20 mouse cellular contexts compared by ENCODE assay signal in genomic region chr1:87649958-87650474, GRCm38 (mm10). TPM values are rescaled to one million over a fixed set of nuclear protein-coding genes. Genes with fewer than 3 reads are reported as not detected.
DNase-seq lines count a peak whose midpoint lies in the region; ATAC-seq and TF ChIP-seq lines count a peak whose summit lies in the region.
"Had no signal": no experiment of that assay in that cellular context is flagged by ENCODE, and none has a peak within 500 bp of the region (broad histone marks: within the 10 kb centered on the region; RNA-seq: fewer than 3 reads in every experiment).

No protein-coding gene starts in this region.

- no peak for TF ChIP-seq CTCF in lung, postnatal 0 days (IDR thresholded peaks at IDR 0.05)
- TF ChIP-seq CTCF in bone marrow, adult 2 months (IDR thresholded peaks at IDR 0.05; ENCODE audit: control insufficient read depth, insufficient read depth, low read length), result no peak

- no peaks in the 10 kb centered on the region for H3K9me3 ChIP-seq in lung, postnatal 0 days (ENCODE audit: low read length)
- no peaks in the 10 kb centered on the region for H3K9me3 ChIP-seq in liver, embryonic 12.5 days (replicated peaks)
- H3K9me3 ChIP-seq in neural tube, embryonic 15.5 days (replicated peaks), result no peaks in the 10 kb centered on the region
- no peaks in the 10 kb centered on the region for H3K9me3 ChIP-seq in forebrain, embryonic 10.5 days
- H3K9me3 ChIP-seq: embryonic facial prominence, embryonic 13.5 days; forebrain, embryonic 13.5 days; limb, embryonic 13.5 days; midbrain, embryonic 13.5 days had no signal

- TF ChIP-seq POLR2A in bone marrow, adult 2 months (IDR thresholded peaks at IDR 0.05; ENCODE audit: borderline replicate concordance, control insufficient read depth, low read depth, low read length), result no peak

- no peak for ATAC-seq in lung, postnatal 0 days
- ATAC-seq in liver, embryonic 12.5 days, result no peak
- no peak for ATAC-seq in neural tube, embryonic 15.5 days (ENCODE audit: low FRiP score)
- ATAC-seq in monocyte, adult 5-6 weeks (replicated peaks; ENCODE audit: insufficient number of reproducible peaks, low FRiP score, low TSS enrichment, poor library complexity, severe bottlenecking), result no peak
- ATAC-seq: forebrain, embryonic 13.5 days; hindbrain, postnatal 0 days; midbrain, embryonic 13.5 days had no signal

- no peak overlapping the region for H3K4me3 ChIP-seq in lung, postnatal 0 days (ENCODE audit: low read depth, low read length)
- H3K4me3 ChIP-seq in bone marrow, adult 2 months (replicated peaks; ENCODE audit: control insufficient read depth, low read depth, low read length), result peak overlapping the region; percentile 14
- no peak overlapping the region for H3K4me3 ChIP-seq in liver, embryonic 12.5 days
- no peak overlapping the region for H3K4me3 ChIP-seq in macrophage (ENCODE audit: inconsistent target)
- no peak overlapping the region for H3K4me3 ChIP-seq in neural tube, embryonic 15.5 days (replicated peaks)
- H3K4me3 ChIP-seq in forebrain, embryonic 10.5 days, result no peak overlapping the region
- H3K4me3 ChIP-seq: embryonic facial prominence, embryonic 13.5 days; forebrain, embryonic 13.5 days; limb, embryonic 13.5 days; midbrain, embryonic 13.5 days; myocyte had no signal

- H3K4me2 ChIP-seq in lung, postnatal 0 days (replicated peaks; ENCODE audit: low read depth, low read length), result no peak overlapping the region
- peak overlapping the region; percentile 67 for H3K4me2 ChIP-seq in liver, embryonic 12.5 days
- no peak overlapping the region for H3K4me2 ChIP-seq in neural tube, embryonic 15.5 days
- H3K4me2 ChIP-seq: embryonic facial prominence, embryonic 13.5 days; forebrain, embryonic 13.5 days; heart, embryonic 11.5 days; limb, embryonic 13.5 days; lung, embryonic 14.5 days; midbrain, embryonic 13.5 days had no signal

- H3K36me3 ChIP-seq in lung, postnatal 0 days (ENCODE audit: insufficient read depth, low read length), result no peaks in the 10 kb centered on the region
- H3K36me3 ChIP-seq in liver, embryonic 12.5 days, result no peaks in the 10 kb centered on the region
- H3K36me3 ChIP-seq in macrophage (ENCODE audit: inconsistent target), result no peaks in the 10 kb centered on the region
- no peaks in the 10 kb centered on the region for H3K36me3 ChIP-seq in neural tube, embryonic 15.5 days
- no peaks in the 10 kb centered on the region for H3K36me3 ChIP-seq in forebrain, embryonic 10.5 days (replicated peaks)
- H3K36me3 ChIP-seq: embryonic facial prominence, embryonic 13.5 days; limb, embryonic 13.5 days; midbrain, embryonic 13.5 days had no signal

- H3K79me2 ChIP-seq in macrophage (ENCODE audit: inconsistent target), result peaks cover 97% of the 10 kb centered on the region

- H3K27ac ChIP-seq in lung, postnatal 0 days (ENCODE audit: low read length), result peak overlapping the region; percentile 83
- H3K27ac ChIP-seq in bone marrow, adult 2 months (ENCODE audit: control insufficient read depth, insufficient read depth, low read depth, low read length, poor library complexity), result peak overlapping the region; percentile 68
- H3K27ac ChIP-seq in liver, embryonic 12.5 days, result peak overlapping the region; percentile 87
- peak overlapping the region; percentile 73 for H3K27ac ChIP-seq in macrophage
- H3K27ac ChIP-seq in neural tube, embryonic 15.5 days (replicated peaks), result no peak overlapping the region
- no peak overlapping the region for H3K27ac ChIP-seq in forebrain, embryonic 10.5 days
- H3K27ac ChIP-seq: embryonic facial prominence, embryonic 13.5 days; forebrain, embryonic 13.5 days; hindbrain, postnatal 0 days; limb, embryonic 13.5 days; midbrain, embryonic 13.5 days had no signal

- H3K4me1 ChIP-seq in lung, postnatal 0 days (ENCODE audit: insufficient read depth, low read depth, low read length), result no peaks in the 10 kb centered on the region; the same call in 1 of the 2 replicates
- H3K4me1 ChIP-seq in bone marrow, adult 2 months (ENCODE audit: control insufficient read depth, insufficient read depth, low read length), result peaks cover 18% of the 10 kb centered on the region
- peaks cover 71% of the 10 kb centered on the region for H3K4me1 ChIP-seq in liver, embryonic 12.5 days
- no peaks in the 10 kb centered on the region for H3K4me1 ChIP-seq in neural tube, embryonic 15.5 days
- H3K4me1 ChIP-seq in forebrain, embryonic 10.5 days, result no peaks in the 10 kb centered on the region
- H3K4me1 ChIP-seq: embryonic facial prominence, embryonic 13.5 days; forebrain, embryonic 13.5 days; midbrain, embryonic 13.5 days had no signal

- no peak for DNase-seq in lung, postnatal 0 days (ENCODE audit: low spot score)
- no peak for DNase-seq in lung, postnatal 10 days
- no peak for DNase-seq in forebrain, embryonic 10.5 days (ENCODE audit: extremely low spot score, low spot score)
- DNase-seq: cerebellum, adult 18-20 months; cerebellum, postnatal 25 days; embryo, embryonic 11 days; layer of hippocampus, postnatal 36 days had no signal

- 83% methylated on average over 8 of the region's 8 CpGs for WGBS in lung, postnatal 0 days
- WGBS in bone marrow, adult 2 months, result 66% methylated on average over 8 of the region's 8 CpGs
- WGBS in liver, embryonic 12.5 days (ENCODE audit: insufficient replicate concordance), result 75% methylated on average over 8 of the region's 8 CpGs
- 75% methylated on average over 8 of the region's 8 CpGs for WGBS in macrophage (ENCODE audit: missing documents)
- WGBS in neural tube, embryonic 15.5 days, result 90% methylated on average over 8 of the region's 8 CpGs
- 94% methylated on average over 8 of the region's 8 CpGs for WGBS in forebrain, embryonic 10.5 days

- no peaks in the 10 kb centered on the region for H3K27me3 ChIP-seq in lung, postnatal 0 days (replicated peaks; ENCODE audit: insufficient read depth, low read length)
- H3K27me3 ChIP-seq in liver, embryonic 12.5 days (replicated peaks), result no peaks in the 10 kb centered on the region
- H3K27me3 ChIP-seq in neural tube, embryonic 15.5 days (replicated peaks), result no peaks in the 10 kb centered on the region
- no peaks in the 10 kb centered on the region for H3K27me3 ChIP-seq in forebrain, embryonic 10.5 days (ENCODE audit: poor library complexity, severe bottlenecking)
- H3K27me3 ChIP-seq: embryonic facial prominence, embryonic 13.5 days; forebrain, embryonic 13.5 days; limb, embryonic 13.5 days; midbrain, embryonic 13.5 days had no signal

- TF ChIP-seq EP300 in lung, postnatal 0 days (IDR thresholded peaks at IDR 0.05), result no peak

- H3K9ac ChIP-seq in lung, postnatal 0 days (replicated peaks; ENCODE audit: low read depth), result no peak overlapping the region
- H3K9ac ChIP-seq in liver, embryonic 12.5 days, result peak overlapping the region; percentile 64
- no peak overlapping the region for H3K9ac ChIP-seq in neural tube, embryonic 15.5 days (replicated peaks)
- H3K9ac ChIP-seq: embryonic facial prominence, embryonic 13.5 days; forebrain, embryonic 13.5 days; limb, embryonic 13.5 days; lung, embryonic 14.5 days; midbrain, embryonic 13.5 days had no signal

RNA-seq across cellular contexts. Expression of gene Inpp5d, which starts 29.9 kb away (rescaled TPM):
- polyA plus RNA-seq in lung, postnatal 0 days (2015; fragmentation: Nextera tagmentation; extraction: Ambion mirVana), result 13.5 and 13.6 TPM in 2 replicates
- 47.2 and 80.4 TPM in 2 replicates for polyA plus RNA-seq in bone marrow, adult 2 months (2011; ENCODE audit: insufficient read depth, insufficient read length, low replicate concordance, missing spikeins)
- polyA plus RNA-seq in liver, embryonic 12.5 days (2016; fragmentation: Nextera tagmentation; extraction: Ambion mirVana), result 16.0 and 17.1 TPM in 2 replicates
- total RNA-seq in macrophage (2018; cell fraction: chromatin; rRNA removed), result 100 to 1,000 TPM in 23 of 26 experiments, 10 to 100 TPM in 3; 27.7 to 953 (median 662) TPM
- total RNA-seq in macrophage (2018; cell fraction: cytosol; rRNA removed), result 100 to 1,000 TPM in 25 of 26 experiments, 10 to 100 TPM in 1; 98.1 to 214 (median 175) TPM
- total RNA-seq in macrophage (2018; cell fraction: nucleus; rRNA removed), result 100 to 1,000 TPM in 22 of 26 experiments, 10 to 100 TPM in 4; 36.2 to 581 (median 315) TPM
- polyA plus RNA-seq in macrophage (2018), result 176 to 213 TPM (median 185 TPM) in 3 replicates
- polyA plus RNA-seq in neural tube, embryonic 15.5 days (2015; fragmentation: Nextera tagmentation; extraction: Ambion mirVana), result 3.2 and 7.6 TPM in 2 replicates
- 146 to 215 TPM (median 169 TPM) in 3 replicates for total RNA-seq in monocyte, adult 5-6 weeks (2017)
- 2.8 and 4.1 TPM in 2 replicates for polyA plus RNA-seq in forebrain, embryonic 10.5 days (2016; fragmentation: Nextera tagmentation; extraction: Ambion mirVana)

Comparison
In these comparisons a context has a peak if more than half of its experiments do, and no peak if none do; other contexts are left out.
1. H3K27ac ChIP-seq: peak in lung, postnatal 0 days (single experiment), bone marrow, adult 2 months (single experiment), liver, embryonic 12.5 days (single experiment) and macrophage (single experiment); none in neural tube, embryonic 15.5 days (single experiment) and forebrain, embryonic 10.5 days (single experiment).